Mouse (Mus musculus): ENCODE measurements around the gene Mab21l3.

DNA sequence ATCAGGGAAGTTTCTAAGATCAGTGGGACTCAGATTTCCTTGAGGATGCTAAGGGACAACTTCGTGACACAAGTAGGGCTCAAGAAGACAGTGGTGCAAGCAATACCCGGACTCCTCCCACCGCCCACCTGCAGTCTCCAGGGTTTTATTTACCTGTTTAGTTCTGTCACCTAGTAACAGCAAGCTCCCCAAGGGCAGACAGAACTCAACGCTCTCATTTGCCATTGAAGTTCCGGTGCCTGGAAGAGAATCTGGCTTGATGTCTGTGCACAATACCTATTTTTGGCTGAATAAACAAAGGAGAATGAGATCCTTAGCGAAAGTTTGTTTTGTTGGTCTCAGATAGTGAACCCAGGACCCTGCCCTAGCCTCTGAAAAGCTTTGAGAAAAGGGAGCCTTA is 45.0 kb downstream of the Mab21l3 start:
- TF ChIP-seq POLR2A (IDR thresholded peaks at IDR 0.05; ENCODE audit: low read depth, low read length) (no peak), CTCF (IDR thresholded peaks at IDR 0.05; ENCODE audit: extremely low read depth, insufficient read depth, insufficient read length, insufficient replicate concordance) (no peak)
